Mouse (Mus musculus): ENCODE results near the gene Hoxa6. TPM values are rescaled to one million over a fixed set of nuclear protein-coding genes. Genes with fewer than 3 reads are reported as not detected.

Gene Hoxa6
- not detected in 2 replicates for total RNA-seq (2014; fragmentation: Nextera tagmentation)
- 0.16 TPM in 1 of 2 replicates, not detected in the other for total RNA-seq (2017)
- polyA plus RNA-seq (2012) = not detected in 2 replicates

- no peaks in the 10 kb centered on the region for H3K36me3 ChIP-seq (replicated peaks)
- peaks cover 13% of the 10 kb centered on the region for H3K9me3 ChIP-seq (replicated peaks)
- ATAC-seq (ENCODE audit: extremely low read depth, insufficient number of reproducible peaks, low FRiP score, poor library complexity, severe bottlenecking) = no peak
- H3K27me3 ChIP-seq (ENCODE audit: insufficient read depth, low read length) = peaks cover 38% of the 10 kb centered on the region; the same call in 1 of the 2 replicates
- TF ChIP-seq TAL1 (conservative IDR thresholded peaks at IDR 0.05; ENCODE audit: low read depth, low read length) (no peak), POLR2AphosphoS5 (IDR thresholded peaks at IDR 0.05; ENCODE audit: insufficient replicate concordance, low read depth, low read length) (no peak), GATA1 (IDR thresholded peaks at IDR 0.05; ENCODE audit: borderline replicate concordance, low read length) (no peak), CTCF (IDR thresholded peaks at IDR 0.05; ENCODE audit: low read depth, low read length) (no peak), GATA2 (IDR thresholded peaks at IDR 0.05; ENCODE audit: borderline replicate concordance, low read depth, low read length) (no peak)
- H3K4me1 ChIP-seq (ENCODE audit: insufficient read depth, low read depth, low read length) = no peaks in the 10 kb centered on the region
- no peak within 1 kb of the TSS for H3K4me3 ChIP-seq (ENCODE audit: low read depth, low read length)
- DNase-seq (ENCODE audit: low spot score) = no peak
These were observed at the start of gene Hoxa6 for GRCm38 (mm10) chr6:52208072-52208867. Gene Hoxa6, minus strand, starts transcription at chr6:52208722.

GRCm38 (mm10) chr6:52256956-52257355 lies 48.4 kb upstream of the Hoxa6 start:
- ATAC-seq (ENCODE audit: extremely low read depth, insufficient number of reproducible peaks, low FRiP score, poor library complexity, severe bottlenecking) (no peak), DNase-seq (ENCODE audit: low spot score) (no peak)
- Histone ChIP-seq H3K4me1 (ENCODE audit: insufficient read depth, low read depth, low read length) (no peaks in the 10 kb centered on the region), H3K36me3 (replicated peaks) (no peaks in the 10 kb centered on the region), H3K9me3 (replicated peaks) (peaks cover 12% of the 10 kb centered on the region), H3K4me3 (ENCODE audit: low read depth, low read length) (no peak overlapping the region), H3K27me3 (ENCODE audit: insufficient read depth, low read length) (peaks cover 14% of the 10 kb centered on the region; the same call in 1 of the 2 replicates)
- TF ChIP-seq POLR2AphosphoS5 (IDR thresholded peaks at IDR 0.05; ENCODE audit: insufficient replicate concordance, low read depth, low read length) (no peak), CTCF (IDR thresholded peaks at IDR 0.05; ENCODE audit: low read depth, low read length) (no peak), GATA1 (IDR thresholded peaks at IDR 0.05; ENCODE audit: borderline replicate concordance, low read length) (no peak), GATA2 (IDR thresholded peaks at IDR 0.05; ENCODE audit: borderline replicate concordance, low read depth, low read length) (no peak), TAL1 (conservative IDR thresholded peaks at IDR 0.05; ENCODE audit: low read depth, low read length) (no peak)

GRCm38 (mm10) chr6:52253511-52254500 lies 45.3 kb upstream of the Hoxa6 start:
- ATAC-seq (ENCODE audit: extremely low read depth, insufficient number of reproducible peaks, low FRiP score, poor library complexity, severe bottlenecking) (no peak), DNase-seq (ENCODE audit: low spot score) (no peak)
- Histone ChIP-seq H3K4me3 (ENCODE audit: low read depth, low read length) (no peak overlapping the region), H3K36me3 (replicated peaks) (no peaks in the 10 kb centered on the region), H3K4me1 (ENCODE audit: insufficient read depth, low read depth, low read length) (no peaks in the 10 kb centered on the region), H3K9me3 (replicated peaks) (no peaks in the 10 kb centered on the region), H3K27me3 (ENCODE audit: insufficient read depth, low read length) (peaks cover 28% of the 10 kb centered on the region)
- TF ChIP-seq TAL1 (conservative IDR thresholded peaks at IDR 0.05; ENCODE audit: low read depth, low read length) (no peak), POLR2AphosphoS5 (IDR thresholded peaks at IDR 0.05; ENCODE audit: insufficient replicate concordance, low read depth, low read length) (no peak), CTCF (IDR thresholded peaks at IDR 0.05; ENCODE audit: low read depth, low read length) (no peak), GATA1 (IDR thresholded peaks at IDR 0.05; ENCODE audit: borderline replicate concordance, low read length) (no peak), GATA2 (IDR thresholded peaks at IDR 0.05; ENCODE audit: borderline replicate concordance, low read depth, low read length) (no peak)

- DNase-seq (ENCODE audit: low spot score) = no peak
- H3K4me3 ChIP-seq (ENCODE audit: low read depth, low read length) = no peak overlapping the region
These were observed 44.4 kb upstream of the Hoxa6 start for GRCm38 (mm10) chr6:52252775-52253376.

GRCm38 (mm10) chr6:52252016-52252774 lies 43.7 kb upstream of the Hoxa6 start:
- no peak overlapping the region for H3K4me3 ChIP-seq (ENCODE audit: low read depth, low read length)
- H3K4me1 ChIP-seq (ENCODE audit: insufficient read depth, low read depth, low read length) = no peaks in the 10 kb centered on the region
- peaks cover 41% of the 10 kb centered on the region for H3K27me3 ChIP-seq (ENCODE audit: insufficient read depth, low read length)
- no peaks in the 10 kb centered on the region for H3K36me3 ChIP-seq (replicated peaks)
- TF ChIP-seq TAL1 (conservative IDR thresholded peaks at IDR 0.05; ENCODE audit: low read depth, low read length) (no peak), CTCF (IDR thresholded peaks at IDR 0.05; ENCODE audit: low read depth, low read length) (no peak), GATA2 (IDR thresholded peaks at IDR 0.05; ENCODE audit: borderline replicate concordance, low read depth, low read length) (no peak), POLR2AphosphoS5 (IDR thresholded peaks at IDR 0.05; ENCODE audit: insufficient replicate concordance, low read depth, low read length) (no peak), GATA1 (IDR thresholded peaks at IDR 0.05; ENCODE audit: borderline replicate concordance, low read length) (no peak)
- ATAC-seq (ENCODE audit: extremely low read depth, insufficient number of reproducible peaks, low FRiP score, poor library complexity, severe bottlenecking) (no peak), DNase-seq (ENCODE audit: low spot score) (no peak)
- H3K9me3 ChIP-seq (replicated peaks) = no peaks in the 10 kb centered on the region

More at GRCm38 (mm10) chr6:52252775-52253376, 44.4 kb upstream of the Hoxa6 start:
- no peak for ATAC-seq (ENCODE audit: extremely low read depth, insufficient number of reproducible peaks, low FRiP score, poor library complexity, severe bottlenecking)
- H3K4me1 ChIP-seq (ENCODE audit: insufficient read depth, low read depth, low read length) = no peaks in the 10 kb centered on the region
- H3K27me3 ChIP-seq (ENCODE audit: insufficient read depth, low read length) = peaks cover 37% of the 10 kb centered on the region
- no peaks in the 10 kb centered on the region for H3K9me3 ChIP-seq (replicated peaks)
- TF ChIP-seq CTCF (IDR thresholded peaks at IDR 0.05; ENCODE audit: low read depth, low read length) = no peak
- no peak for TF ChIP-seq POLR2AphosphoS5 (IDR thresholded peaks at IDR 0.05; ENCODE audit: insufficient replicate concordance, low read depth, low read length)
- no peak for TF ChIP-seq TAL1 (conservative IDR thresholded peaks at IDR 0.05; ENCODE audit: low read depth, low read length)
- no peaks in the 10 kb centered on the region for H3K36me3 ChIP-seq (replicated peaks)
